In the genomic region with DNA sequence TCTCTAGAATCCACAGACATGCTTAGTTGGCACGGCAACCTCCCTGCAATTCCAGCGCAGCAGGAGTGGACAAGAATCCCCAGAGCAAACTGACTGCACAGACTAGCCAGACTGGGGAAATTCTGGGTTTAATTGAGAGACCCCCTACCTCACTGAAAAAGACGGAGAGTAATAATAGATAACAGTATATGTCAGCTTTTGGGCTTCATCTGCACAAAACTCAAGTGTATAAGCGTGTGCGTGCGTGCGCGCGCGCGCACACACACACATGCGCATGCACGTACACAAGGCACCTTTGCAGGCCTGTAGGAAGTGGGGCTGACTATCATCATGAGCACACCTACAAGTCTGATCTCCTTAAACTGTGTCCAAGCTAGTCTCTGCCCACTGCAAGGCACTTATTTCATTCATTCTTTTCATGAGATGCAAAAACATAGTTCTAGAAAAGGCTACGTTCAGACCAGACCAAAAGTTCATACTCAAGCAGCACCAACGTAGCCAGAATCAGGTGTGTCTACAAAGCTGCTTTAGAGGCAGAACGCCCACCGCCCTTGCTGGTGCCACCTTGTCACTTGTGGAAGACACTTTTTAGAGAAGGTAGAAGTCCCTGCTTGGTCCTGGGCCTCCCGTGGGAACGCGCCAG, we compare ENCODE assay signal across 9 mouse cellular contexts.
DNase-seq lines count a peak whose midpoint lies in the region; ATAC-seq lines count a peak whose summit lies in the region.
"Had no signal": no experiment of that assay in that cellular context is flagged by ENCODE, and none has a peak within 500 bp of the region (broad histone marks: within the 10 kb centered on the region; RNA-seq: fewer than 3 reads in every experiment).

No protein-coding gene starts in this region.

- H3K9me3 ChIP-seq in forebrain, embryonic 15.5 days, result no peaks in the 10 kb centered on the region
- H3K9me3 ChIP-seq in liver, embryonic 13.5 days (replicated peaks), result no peaks in the 10 kb centered on the region

- H3K4me2 ChIP-seq in forebrain, embryonic 15.5 days (replicated peaks), result peak overlapping the region; percentile 83
- H3K4me2 ChIP-seq in liver, embryonic 13.5 days, result peak overlapping the region; percentile 59

- H3K9ac ChIP-seq in forebrain, embryonic 15.5 days (replicated peaks), result peak overlapping the region; percentile 35
- H3K9ac ChIP-seq in liver, embryonic 13.5 days, result no peak overlapping the region

- peak overlapping the region; percentile 47 for H3K4me3 ChIP-seq in forebrain, embryonic 15.5 days
- H3K4me3 ChIP-seq in liver, embryonic 13.5 days (replicated peaks), result peak overlapping the region; percentile 44

- no peaks in the 10 kb centered on the region for H3K36me3 ChIP-seq in forebrain, embryonic 15.5 days
- no peaks in the 10 kb centered on the region for H3K36me3 ChIP-seq in liver, embryonic 13.5 days

- DNase-seq in thymus, postnatal 0 days (ENCODE audit: low spot score), result peak; percentile 7
- DNase-seq in thymus, postnatal 4 days, result no peak
- DNase-seq in liver, embryonic 13.5 days, result no peak
- peak; percentile 8 for DNase-seq in telencephalon, adult 2 months (ENCODE audit: low read depth, low spot score)
- DNase-seq in left cerebral cortex, postnatal 10 days (ENCODE audit: extremely low spot score in 1 of 2, low spot score in 2 of 2), result no peak
- no peak for DNase-seq in natural killer cell, adult 2 months (ENCODE audit: low spot score in 2 of 2)
- DNase-seq in B cell, adult 2 months, result no peak

- H3K27me3 ChIP-seq in forebrain, embryonic 15.5 days, result peaks cover 12% of the 10 kb centered on the region; the same call in 1 of the 2 replicates
- H3K27me3 ChIP-seq in liver, embryonic 13.5 days, result peaks cover 32% of the 10 kb centered on the region

- peaks cover 22% of the 10 kb centered on the region for H3K4me1 ChIP-seq in forebrain, embryonic 15.5 days
- peaks cover 8% of the 10 kb centered on the region; the same call in 1 of the 2 replicates for H3K4me1 ChIP-seq in liver, embryonic 13.5 days (replicated peaks)

- ATAC-seq in forebrain, embryonic 15.5 days (replicated peaks), result peak; percentile 52; the same call in 1 of the 2 replicates
- no peak for ATAC-seq in liver, embryonic 13.5 days (ENCODE audit: low read depth)

- no peak overlapping the region for H3K27ac ChIP-seq in forebrain, embryonic 15.5 days (replicated peaks)
- H3K27ac ChIP-seq in liver, embryonic 13.5 days, result no peak overlapping the region
- H3K27ac ChIP-seq: macrophage had no signal

- intact Hi-C loops in left cerebral cortex, postnatal 10 days (cut with DNase I), result no loop called here

- WGBS in forebrain, embryonic 15.5 days, result 9% methylated on average over 20 of the region's 20 CpGs
- WGBS in liver, embryonic 13.5 days (ENCODE audit: insufficient replicate concordance), result 16% methylated on average over 20 of the region's 20 CpGs

Comparison
In these comparisons a context has a peak if more than half of its experiments do, and no peak if none do; other contexts are left out.
1. DNase-seq: peak in thymus, postnatal 0 days (single experiment) and telencephalon, adult 2 months (single experiment); none in thymus, postnatal 4 days (single experiment), liver, embryonic 13.5 days (single experiment), left cerebral cortex, postnatal 10 days (0 of 2), natural killer cell, adult 2 months (0 of 2) and B cell, adult 2 months (0 of 2).